Mouse (Mus musculus) frontal cortex, postnatal 25 days (tissue): Measurements from ENCODE around the gene Ffar3.
"Not testable (repeated sequence)": the region's sequence is repeated elsewhere in the genome, so short reads cannot be mapped to it uniquely, and the experiment has no call there.

Experiments used
- DNase-seq, 2 experiments: peaks; one replicate each; pipeline ENCODE4 v3.0.0; 2022; ENCODE audit warnings: low spot score in 2 of 2

The Ffar3 gene

DNA sequence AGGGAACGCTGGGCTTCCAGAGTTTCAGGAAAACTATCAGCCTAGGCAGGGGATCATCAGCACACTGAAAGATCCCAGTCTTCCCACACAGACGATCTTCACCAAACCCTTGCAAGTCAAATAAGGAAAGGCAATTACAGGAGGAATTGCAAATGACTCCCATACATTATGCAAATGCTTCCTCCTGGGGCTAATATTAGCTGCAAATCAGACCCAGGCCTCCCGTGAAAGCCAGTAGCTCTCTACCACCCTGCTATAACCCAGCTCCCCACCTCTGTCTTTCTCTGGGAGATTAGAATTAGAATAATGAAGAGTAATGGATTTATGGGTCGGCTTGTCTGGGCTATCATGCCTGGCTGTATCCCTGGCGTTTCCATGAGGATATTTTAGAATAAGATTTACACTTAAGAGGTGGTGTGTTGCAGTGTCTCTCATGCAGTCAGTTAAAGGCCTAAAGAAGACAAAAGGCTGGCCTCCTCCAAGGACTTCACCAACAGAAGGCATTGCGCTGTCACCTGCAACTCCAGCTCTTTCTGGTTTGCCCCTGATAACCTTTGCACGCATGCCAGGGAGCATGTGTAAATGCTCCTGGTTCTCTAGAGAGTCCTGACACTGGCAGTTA, 11.2 kb downstream of the Ffar3 start:
- DNase-seq, result no peak

- DNase-seq, result no peak
These were observed 13.9 kb downstream of the Ffar3 start for GRCm38 (mm10) chr7:30842092-30842491.

- DNase-seq, result no peak
These were observed 14.6 kb downstream of the Ffar3 start for GRCm38 (mm10) chr7:30841379-30841778.

- DNase-seq, result no peak
These were observed 15.7 kb downstream of the Ffar3 start for GRCm38 (mm10) chr7:30840306-30840705.

DNA sequence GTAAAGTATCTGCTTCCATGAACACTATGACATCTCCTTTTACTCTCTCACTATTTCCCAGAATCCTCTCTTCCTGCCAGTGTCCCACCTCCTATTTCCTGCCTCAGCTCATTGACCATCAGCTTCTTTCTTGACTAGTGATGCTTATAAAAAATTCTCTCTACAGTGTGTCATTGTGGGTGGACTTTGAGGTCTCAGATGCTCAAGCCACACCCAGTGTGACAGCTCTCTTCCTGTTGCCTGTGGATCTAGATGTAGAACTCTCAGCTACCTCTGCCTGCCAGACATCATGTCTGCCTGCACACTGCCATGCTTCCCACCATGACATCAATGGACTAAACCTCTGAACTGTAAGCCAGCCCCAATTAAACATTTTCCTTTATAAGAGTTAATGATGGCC, 18.7 kb downstream of the Ffar3 start:
- DNase-seq, result no peak

DNA sequence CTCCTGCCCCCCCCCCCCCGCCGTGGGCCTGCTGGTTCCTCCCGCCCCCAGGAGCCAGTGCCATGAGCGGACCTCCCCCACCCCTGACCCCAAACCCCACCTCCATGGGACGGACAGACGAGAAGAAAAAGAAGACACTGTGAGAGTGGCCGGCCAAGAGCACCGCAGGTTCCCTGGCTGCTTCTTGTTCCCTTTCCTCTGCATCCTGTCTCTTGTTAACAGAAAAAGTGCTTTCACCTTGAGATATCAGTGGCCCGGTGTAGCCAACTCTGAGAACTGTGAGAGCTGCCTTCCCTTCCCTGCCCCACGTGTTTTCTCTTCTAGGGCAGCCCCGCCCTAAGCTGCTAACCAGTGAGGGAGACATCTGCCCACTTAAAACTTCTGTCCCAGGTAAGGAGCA, 23.3 kb downstream of the Ffar3 start:
- DNase-seq, result not testable (repeated sequence)

- no peak for DNase-seq
These were observed 23.7 kb downstream of the Ffar3 start for GRCm38 (mm10) chr7:30832261-30832660.

- DNase-seq, result no peak
These were observed 26.6 kb downstream of the Ffar3 start for GRCm38 (mm10) chr7:30829428-30829827.

GRCm38 (mm10) chr7:30828871-30829270, 27.1 kb downstream of the Ffar3 start:
- not testable (repeated sequence) for DNase-seq

DNA sequence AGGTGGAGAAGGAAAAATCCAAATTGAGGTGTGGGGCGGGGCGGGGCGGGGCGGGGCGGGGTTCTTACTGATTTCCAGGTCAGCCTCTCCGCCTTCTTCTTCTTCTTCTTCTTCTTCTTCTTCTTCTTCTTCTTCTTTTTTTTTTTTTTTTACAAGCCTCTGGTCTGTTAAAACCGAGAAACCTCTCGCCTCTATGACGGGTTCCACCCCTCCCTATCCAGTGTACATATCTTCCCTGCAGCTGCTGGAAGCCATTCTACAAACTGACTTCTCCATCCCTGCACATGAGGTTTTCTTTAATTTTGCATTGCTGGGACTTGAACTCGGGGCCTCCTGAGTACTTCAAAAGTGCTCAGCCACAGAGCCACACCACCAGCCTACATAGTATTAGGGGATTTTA, 29.3 kb downstream of the Ffar3 start:
- no peak for DNase-seq

- no peak for DNase-seq
These were observed 31.7 kb downstream of the Ffar3 start for GRCm38 (mm10) chr7:30824306-30824705.

DNA sequence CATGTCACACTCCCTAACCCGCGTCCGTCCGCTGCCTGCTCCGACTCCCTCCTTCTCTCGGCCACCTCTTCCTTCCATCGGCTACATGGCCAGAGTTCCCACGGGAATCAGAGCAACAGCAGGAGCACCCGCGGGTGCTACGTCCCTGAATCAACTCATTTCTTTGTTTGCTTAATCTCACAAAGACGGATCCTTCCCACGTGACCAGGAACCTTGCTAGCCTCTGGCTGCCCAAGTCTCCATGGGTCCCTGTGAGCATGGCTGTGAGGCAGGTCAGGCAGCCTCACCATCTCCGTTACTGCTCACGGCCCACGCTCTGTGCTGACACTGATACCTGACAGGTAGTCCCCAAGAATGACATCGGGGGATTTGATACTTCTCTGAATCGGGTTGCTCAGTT, 32.3 kb downstream of the Ffar3 start, which contains the start of gene Ffar2:
Gene Ffar2 (minus strand): TSS at position 101 of the 400 bp plus-strand sequence.
- no peak for DNase-seq

DNA sequence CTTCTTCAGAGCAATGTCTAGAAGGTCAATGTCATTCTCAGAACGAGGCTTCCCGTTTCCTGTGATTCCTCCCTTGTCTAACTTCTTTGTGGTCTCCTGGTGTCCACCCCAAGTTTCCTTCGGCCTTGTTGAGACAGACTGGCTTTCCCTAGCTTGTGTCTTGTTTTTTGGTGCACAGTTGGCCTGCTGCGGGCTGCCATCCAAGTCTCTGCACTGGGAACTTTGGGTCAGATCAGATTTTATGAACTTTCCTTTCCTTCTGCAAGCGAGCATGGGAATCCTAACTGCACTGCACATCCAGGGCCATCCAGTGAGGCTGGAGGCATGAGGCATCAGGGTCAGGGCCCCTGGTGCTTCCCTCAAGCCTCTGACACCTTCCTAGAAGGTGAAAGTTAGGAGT, 34.4 kb downstream of the Ffar3 start:
- DNase-seq, result no peak

- no peak for DNase-seq
These were observed 35.0 kb downstream of the Ffar3 start for GRCm38 (mm10) chr7:30820854-30821445.

DNA sequence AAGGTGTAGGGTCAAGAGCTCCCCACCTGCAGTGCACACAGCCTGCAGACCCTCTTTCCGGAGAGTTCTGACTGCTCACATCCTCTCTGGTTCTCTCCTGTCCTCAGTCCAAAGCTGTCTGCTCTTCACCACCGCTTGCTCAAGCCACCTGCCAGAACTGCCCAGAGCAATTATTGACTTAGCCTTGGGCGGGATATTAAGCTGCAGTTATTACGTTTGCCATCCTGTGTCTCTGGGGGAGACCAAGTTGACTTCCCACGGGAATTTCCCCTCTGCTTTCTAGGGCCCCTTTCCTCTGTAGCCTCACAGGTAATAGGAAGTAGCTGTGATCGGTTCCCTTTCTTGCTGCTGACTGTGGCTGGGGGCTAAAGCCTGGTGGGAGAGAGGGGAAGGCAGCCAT, 35.8 kb downstream of the Ffar3 start:
- no peak for DNase-seq

DNA sequence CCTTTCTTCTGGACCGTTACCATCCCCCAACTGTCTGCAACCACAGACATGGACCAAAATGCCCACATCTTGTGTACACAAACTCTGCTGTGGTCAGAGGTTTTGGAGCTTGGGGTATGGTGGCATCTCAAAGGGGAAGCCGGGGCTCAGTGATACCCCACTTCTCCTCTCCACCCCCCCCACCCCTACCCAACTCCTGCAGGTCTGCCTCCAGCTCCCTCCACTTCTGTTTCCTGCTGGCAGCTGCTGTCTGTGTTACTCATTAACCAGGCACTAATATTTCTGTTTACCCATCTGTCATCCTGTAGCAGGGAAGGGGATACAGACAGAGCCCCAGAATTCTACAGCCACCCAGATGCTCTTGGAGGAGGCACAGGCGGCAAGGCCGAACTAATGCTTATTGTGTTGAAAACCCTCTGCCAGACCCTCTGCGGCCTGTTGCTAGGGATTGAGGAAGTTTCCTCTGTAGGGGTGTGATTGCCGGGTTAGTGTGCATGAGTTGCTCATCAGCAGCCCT, 43.6 kb downstream of the Ffar3 start:
- no peak for DNase-seq

- no peak for DNase-seq
These were observed 44.2 kb downstream of the Ffar3 start for GRCm38 (mm10) chr7:30811757-30812290.

DNA sequence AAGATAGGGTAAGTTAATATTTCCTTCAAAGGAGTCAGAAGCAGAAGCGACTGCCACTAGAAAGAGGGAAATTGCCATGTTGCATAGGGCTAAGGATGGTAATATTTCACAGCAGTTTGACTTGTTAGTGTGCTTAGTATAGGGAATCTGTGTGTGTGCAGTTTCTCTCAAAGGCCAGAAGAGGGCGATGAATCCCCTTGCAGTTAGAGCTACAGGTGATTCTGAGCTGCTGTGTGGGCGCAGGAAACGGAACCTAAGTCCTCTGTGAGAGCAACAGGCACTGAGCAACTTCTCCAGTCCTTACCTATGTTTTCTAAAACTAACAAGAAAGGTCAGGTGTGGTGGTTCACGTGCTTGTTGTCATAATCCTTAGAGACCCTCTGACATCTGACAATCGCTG, 45.7 kb downstream of the Ffar3 start:
- DNase-seq, result no peak

GRCm38 (mm10) chr7:30805924-30806323, 50.1 kb downstream of the Ffar3 start:
- DNase-seq, result no peak
